Mouse (Mus musculus): Measurements from ENCODE around the gene Olfr153. TPM values are rescaled to one million over a fixed set of nuclear protein-coding genes. Genes with fewer than 3 reads are reported as not detected.
"Not testable (repeated sequence)": the region's sequence is repeated elsewhere in the genome, so short reads cannot be mapped to it uniquely, and the experiment has no call there.

Gene Olfr153
- not detected for polyA plus RNA-seq (2017; shearing (Covaris generic))

DNA sequence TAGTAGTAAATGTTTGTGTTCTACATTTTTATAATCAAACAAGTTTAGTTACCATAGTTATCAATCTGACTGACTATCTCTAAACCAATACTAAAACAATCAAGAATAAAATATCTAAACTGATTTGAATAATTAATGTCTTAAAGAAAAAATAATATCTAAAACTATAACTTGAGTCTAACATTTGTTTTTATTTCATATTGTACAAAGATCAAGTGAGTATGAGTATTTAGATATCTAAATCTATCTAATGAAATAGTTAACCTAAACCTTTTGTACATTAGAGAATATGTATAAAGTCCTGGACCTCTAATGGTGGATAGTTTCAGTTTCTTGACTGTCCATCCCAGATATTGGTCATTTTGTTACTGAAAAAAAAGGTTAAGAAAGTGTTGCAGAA is at the start of gene Olfr153:
TSS of gene Olfr153 (plus strand) at position 301 of the 400 bp plus-strand sequence.
- ATAC-seq = no peak

DNA sequence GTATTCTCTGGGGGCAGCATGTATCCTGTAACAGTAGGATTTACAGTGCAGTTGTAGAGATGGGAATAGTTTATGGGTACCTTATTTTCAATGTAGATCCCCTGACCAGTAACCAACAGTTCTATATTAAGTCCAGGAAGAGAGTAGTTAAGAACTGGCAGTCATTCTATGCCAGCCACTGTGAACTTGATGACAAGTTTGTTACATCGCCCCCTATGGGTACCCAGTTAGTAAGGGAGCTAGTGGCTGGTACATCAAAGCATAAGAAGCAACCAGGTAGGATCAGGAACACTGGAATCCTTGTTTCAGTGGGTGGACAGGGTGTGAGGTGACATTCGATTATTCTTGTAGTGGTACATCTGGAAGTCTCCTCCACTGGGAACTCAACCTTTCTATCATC is 49.3 kb upstream of the Olfr153 start:
- ATAC-seq = no peak

- not testable (repeated sequence) for ATAC-seq
Observed at GRCm38 (mm10) chr2:87496993-87497392, 34.6 kb upstream of the Olfr153 start, which contains the start of gene Pramel7. Pramel7 (minus strand) TSS chr2:87497093.

GRCm38 (mm10) chr2:87506265-87506664 is 25.3 kb upstream of the Olfr153 start, which contains the start of gene Pramel6:
Pramel6 (plus strand) TSS chr2:87506565.
- ATAC-seq = no peak

DNA sequence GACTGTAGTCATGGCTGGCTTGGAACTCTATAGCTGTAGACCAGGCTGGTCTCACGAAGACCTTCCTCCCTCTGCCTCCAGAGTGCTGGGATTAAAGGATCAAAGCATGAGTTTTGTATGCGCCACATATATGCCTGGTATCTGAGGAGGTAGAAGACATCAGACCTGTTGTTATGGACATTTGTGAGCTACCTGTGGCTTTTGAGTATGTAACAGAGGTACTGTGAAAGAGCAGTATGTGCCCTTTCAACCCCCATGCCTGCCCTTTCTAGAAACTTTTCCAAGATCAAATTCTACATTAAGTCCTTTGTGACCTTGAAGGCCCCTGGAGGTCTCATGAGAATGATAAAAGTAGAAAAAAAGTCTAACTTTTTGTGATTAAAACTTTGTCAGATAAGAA is 16.6 kb upstream of the Olfr153 start:
- ATAC-seq = no peak

- no peak for ATAC-seq
Observed at GRCm38 (mm10) chr2:87515457-87516060, 16.0 kb upstream of the Olfr153 start.

DNA sequence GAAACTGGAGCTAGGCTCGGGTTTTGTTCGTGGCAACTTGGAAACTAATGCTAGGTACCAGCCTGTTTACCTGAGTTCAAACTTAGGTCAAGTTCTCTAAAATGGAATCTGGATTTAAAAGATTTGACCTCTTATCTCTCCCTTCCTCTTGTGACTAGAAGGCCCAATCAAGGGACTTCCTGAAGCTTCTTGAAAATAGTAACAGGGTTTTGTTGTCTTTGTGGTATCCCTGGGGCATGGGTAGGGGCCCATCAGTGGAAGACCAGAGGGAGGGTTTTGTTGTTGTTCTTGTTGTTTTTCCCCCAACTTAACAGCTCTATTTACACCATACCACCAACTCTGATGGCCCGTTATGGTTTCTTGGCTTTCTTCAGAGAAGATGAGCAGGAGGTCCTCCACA is 15.0 kb upstream of the Olfr153 start:
- ATAC-seq = no peak

- ATAC-seq = no peak
Observed at GRCm38 (mm10) chr2:87520651-87521050, 10.9 kb upstream of the Olfr153 start.

GRCm38 (mm10) chr2:87525899-87526616 is 5.5 kb upstream of the Olfr153 start:
- not testable (repeated sequence) for ATAC-seq

DNA sequence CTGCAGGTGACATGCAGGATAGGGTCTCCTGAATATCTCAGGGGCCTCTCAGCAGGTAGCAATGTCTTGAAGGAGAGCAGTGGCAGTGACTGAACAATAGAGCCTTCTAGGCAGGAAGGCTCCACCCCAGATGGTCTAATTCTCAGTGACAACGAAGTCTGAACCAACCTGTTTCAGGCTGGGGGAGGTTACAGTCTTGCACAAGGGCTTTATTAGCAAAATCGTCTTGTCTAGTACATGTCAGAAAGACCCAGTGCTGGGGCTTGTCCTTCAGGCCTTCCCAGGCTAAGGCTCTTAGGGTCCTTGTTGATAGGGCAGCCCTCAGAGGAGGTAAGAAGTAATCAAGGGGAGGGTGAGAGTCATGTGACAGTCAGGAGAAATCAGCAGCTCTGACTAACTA is 3.2 kb downstream of the Olfr153 start:
- no peak for ATAC-seq

- ATAC-seq = no peak
Observed at GRCm38 (mm10) chr2:87545442-87545841, 13.8 kb downstream of the Olfr153 start, which contains the start of gene Olfr1128. Olfr1128 (minus strand) TSS chr2:87545542.

DNA sequence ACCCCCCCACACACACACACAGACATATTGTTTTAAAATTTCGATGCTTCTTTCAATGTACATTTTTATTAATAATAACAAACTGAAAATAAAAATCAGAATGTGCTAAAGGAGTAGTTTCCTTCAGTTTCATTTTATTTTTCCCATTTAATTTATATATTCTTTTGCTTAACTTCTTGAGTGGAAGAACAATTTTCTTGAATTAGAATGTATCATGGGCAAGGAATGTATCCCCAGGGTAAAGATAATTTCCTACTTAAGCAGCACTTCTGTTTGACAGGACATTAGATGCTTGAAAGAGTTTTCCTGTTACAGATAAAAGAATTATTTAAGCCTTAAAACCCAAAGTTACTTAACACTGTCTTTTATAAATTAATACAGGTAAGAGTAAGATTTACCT is 42.0 kb downstream of the Olfr153 start, which contains the start of gene Olfr1129:
TSS of gene Olfr1129 (plus strand) at position 301 of the 400 bp plus-strand sequence.
- ATAC-seq = not testable (repeated sequence)

Other genes starting within 250 kb of the Olfr153 start
- not detected for gene Olfr1118, start 224.2 kb upstream of the Olfr153 start, polyA plus RNA-seq (2017; shearing (Covaris generic))
- gene Olfr1120, start 177.0 kb upstream of the Olfr153 start, polyA plus RNA-seq (2017; shearing (Covaris generic)) = not detected
- gene Olfr1121, start 161.9 kb upstream of the Olfr153 start, polyA plus RNA-seq (2017; shearing (Covaris generic)) = not detected
- gene Olfr1122, start 145.9 kb upstream of the Olfr153 start, polyA plus RNA-seq (2017; shearing (Covaris generic)) = not detected
- not detected for gene Olfr1123, start 115.2 kb upstream of the Olfr153 start, polyA plus RNA-seq (2017; shearing (Covaris generic))
- 1 to 10 TPM in 1 of 3 experiments, under 1 TPM in 1, not detected in 1; 0.88 to 2.6 TPM for gene Olfr1124, start 101.5 kb upstream of the Olfr153 start, polyA plus RNA-seq (2017; shearing (Covaris generic))
- not detected for gene Olfr1126, start 77.8 kb upstream of the Olfr153 start, polyA plus RNA-seq (2017; shearing (Covaris generic))
- gene Pramel7, start 34.7 kb upstream of the Olfr153 start, polyA plus RNA-seq (2017; shearing (Covaris generic)) = not detected
- gene Pramel6, start 25.2 kb upstream of the Olfr153 start, polyA plus RNA-seq (2017; shearing (Covaris generic)) = not detected
- not detected for gene Olfr1128, start 13.7 kb downstream of the Olfr153 start, polyA plus RNA-seq (2017; shearing (Covaris generic))
- gene Olfr1129, start 42.1 kb downstream of the Olfr153 start, polyA plus RNA-seq (2017; shearing (Covaris generic)) = not detected
- not detected for gene Olfr1130, start 74.4 kb downstream of the Olfr153 start, polyA plus RNA-seq (2017; shearing (Covaris generic))
- gene Olfr1131, start 95.3 kb downstream of the Olfr153 start, polyA plus RNA-seq (2017; shearing (Covaris generic)) = not detected
- not detected for gene Olfr1132, start 105.7 kb downstream of the Olfr153 start, polyA plus RNA-seq (2017; shearing (Covaris generic))
- gene Olfr1133, start 115.6 kb downstream of the Olfr153 start, polyA plus RNA-seq (2017; shearing (Covaris generic)) = not detected
- not detected for gene Olfr1134, start 126.7 kb downstream of the Olfr153 start, polyA plus RNA-seq (2017; shearing (Covaris generic))
- not detected for gene Olfr1135, start 141.9 kb downstream of the Olfr153 start, polyA plus RNA-seq (2017; shearing (Covaris generic))
- gene Olfr1136, start 162.2 kb downstream of the Olfr153 start, polyA plus RNA-seq (2017; shearing (Covaris generic)) = not detected
- not detected for gene Olfr1137, start 181.4 kb downstream of the Olfr153 start, polyA plus RNA-seq (2017; shearing (Covaris generic))
- gene Olfr1138, start 208.2 kb downstream of the Olfr153 start, polyA plus RNA-seq (2017; shearing (Covaris generic)) = not detected
- not detected for gene Olfr1140, start 212.0 kb downstream of the Olfr153 start, polyA plus RNA-seq (2017; shearing (Covaris generic))
- not detected for gene Olfr1141, start 222.2 kb downstream of the Olfr153 start, polyA plus RNA-seq (2017; shearing (Covaris generic))
- not detected for gene Olfr152, start 247.7 kb downstream of the Olfr153 start, polyA plus RNA-seq (2017; shearing (Covaris generic))

Measured in inflammation-experienced regulatory T-cells, adult 6 months (primary cell).